Mouse (Mus musculus) midbrain, embryonic 12.5 days (tissue): ENCODE measurements around the gene Zfp609. TPM values are rescaled to one million over a fixed set of nuclear protein-coding genes. Genes with fewer than 3 reads are reported as not detected.

ENCODE experiments used
- ATAC-seq: fragments of 200-750 bp; cut with Nextera tagmentation; 2 replicates; pipeline ENCODE4 v1.8.0; 2017; ENCODE audit warnings: low read depth, moderate TSS enrichment, moderate library complexity; ENCODE audit not compliant: low FRiP score
- H3K27ac ChIP-seq: fragments of 300-500 bp; sonication (generic); replicated peaks from 2 replicates; pipeline ENCODE4 v1.5.1; 2016; ENCODE audit warnings: mild to moderate bottlenecking
- H3K27me3 ChIP-seq: fragments of 300-500 bp; sonication (generic); 2 replicates; pipeline ENCODE4 v1.6.1; 2016; ENCODE audit warnings: mild to moderate bottlenecking
- H3K36me3 ChIP-seq: fragments of 300-500 bp; sonication (generic); 2 replicates; pipeline ENCODE4 v1.6.1; 2016
- H3K4me1 ChIP-seq: fragments of 300-500 bp; sonication (generic); 2 replicates; pipeline ENCODE4 v1.6.1; 2016
- H3K4me2 ChIP-seq: fragments of 300-500 bp; sonication (generic); replicated peaks from 2 replicates; pipeline ENCODE4 v1.6.1; 2016; ENCODE audit warnings: mild to moderate bottlenecking, moderate library complexity
- H3K4me3 ChIP-seq: fragments of 300-500 bp; sonication (generic); 2 replicates; pipeline ENCODE4 v1.5.1; 2016; ENCODE audit warnings: mild to moderate bottlenecking
- H3K9ac ChIP-seq: fragments of 300-500 bp; sonication (generic); replicated peaks from 2 replicates; pipeline ENCODE4 v1.6.1; 2016; ENCODE audit warnings: mild to moderate bottlenecking, moderate library complexity
- H3K9me3 ChIP-seq: fragments of 300-500 bp; sonication (generic); 2 replicates; pipeline ENCODE4 v1.6.1; 2016; ENCODE audit warnings: mild to moderate bottlenecking
- WGBS: fragments of 180-500 bp; shearing (Covaris S2); methylation state at CpG from one replicate; pipeline ENCODE4 v1.1.7; 2016; 5-methylcytosine and 5-hydroxymethylcytosine counted together
- polyA plus RNA-seq: library from polyadenylated mRNA; unstranded; fragments of >200 nt; fragmentation: Nextera tagmentation; extraction: Ambion mirVana; gene quantifications from 2 replicates; pipeline ENCODE4 v1.2.1, GENCODE M21; 2016

Zfp609 gene
- polyA plus RNA-seq, 1 experiment from 2014 or later = 12.0 TPM

DNA sequence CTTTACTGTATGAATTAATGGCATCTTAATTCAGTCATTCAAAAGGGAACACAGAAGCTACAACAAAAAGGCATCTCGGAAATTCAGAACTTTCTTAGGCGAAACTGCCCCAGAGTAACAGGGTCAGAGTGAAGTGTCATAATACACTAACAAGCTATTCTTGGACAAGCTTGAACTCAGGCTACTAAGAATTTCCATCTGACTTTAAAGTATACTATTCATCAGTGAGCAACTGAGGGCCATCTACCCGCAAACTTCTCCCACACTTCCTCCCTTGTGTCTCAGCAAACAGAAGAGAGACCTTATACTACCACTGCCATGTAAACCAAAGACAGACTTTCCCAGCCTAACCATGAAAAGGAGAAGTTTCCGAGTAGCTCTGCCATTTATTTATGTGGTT lies 3.8 kb upstream of the Zfp609 start:
- no peak overlapping the region for H3K4me3 ChIP-seq
- H3K4me2 ChIP-seq = no peak overlapping the region
- ATAC-seq = no peak
- H3K36me3 ChIP-seq = no peaks in the 10 kb centered on the region
- no peak overlapping the region for H3K27ac ChIP-seq
- 47% methylated on average over 4 of the region's 4 CpGs for WGBS
- no peak overlapping the region for H3K9ac ChIP-seq
- H3K4me1 ChIP-seq = peaks cover 55% of the 10 kb centered on the region
- 0 out of 2 replicates have a peak, but pooled peaks cover 5% of the 10 kb centered on the region for H3K27me3 ChIP-seq
- no peaks in the 10 kb centered on the region for H3K9me3 ChIP-seq

DNA sequence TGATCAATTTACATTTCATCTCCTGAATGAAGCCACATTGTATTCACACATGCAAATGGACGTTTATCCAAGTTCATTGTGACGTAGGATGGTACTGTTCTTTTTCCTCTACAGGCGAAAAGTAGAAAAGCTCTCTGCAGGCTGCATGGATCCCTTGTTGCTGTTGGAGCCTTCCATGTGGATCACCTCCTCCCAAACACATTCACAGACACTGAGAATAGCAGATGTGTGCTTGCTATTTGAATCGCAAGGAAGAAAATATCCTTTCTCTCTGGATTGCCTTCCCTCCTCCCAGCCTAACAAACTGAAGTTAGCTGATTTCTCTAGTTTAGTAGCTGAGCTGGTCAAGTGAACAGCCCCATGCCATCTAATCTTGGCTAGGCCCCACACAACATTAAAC lies 2.9 kb upstream of the Zfp609 start:
- H3K4me1 ChIP-seq = peaks cover 60% of the 10 kb centered on the region

DNA sequence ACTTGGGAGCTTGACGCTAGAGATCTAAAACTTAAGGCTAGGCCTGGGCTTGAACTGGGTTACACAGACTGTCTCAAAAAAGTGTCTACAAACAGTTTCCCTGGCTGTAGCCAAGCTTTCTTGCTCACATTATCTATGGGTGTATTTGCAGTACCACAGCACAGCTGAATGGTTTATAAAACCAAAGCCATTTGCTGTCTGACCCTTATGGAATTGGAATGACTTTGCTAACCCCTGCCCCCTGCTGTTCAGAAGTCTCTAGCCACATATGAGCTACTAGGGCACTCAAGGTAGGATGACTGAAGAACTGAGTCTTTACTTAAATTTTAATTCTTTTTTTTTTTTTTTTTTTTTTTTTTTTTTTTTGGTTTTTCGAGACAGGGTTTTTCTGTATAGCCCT lies 2.0 kb upstream of the Zfp609 start:
- Histone ChIP-seq H3K27ac (no peak overlapping the region), H3K4me1 (peaks cover 58% of the 10 kb centered on the region), H3K4me2 (no peak overlapping the region), H3K27me3 (0 out of 2 replicates have a peak, but pooled peaks cover 5% of the 10 kb centered on the region), H3K9me3 (no peaks in the 10 kb centered on the region), H3K4me3 (no peak overlapping the region), H3K9ac (no peak overlapping the region), H3K36me3 (no peaks in the 10 kb centered on the region)
- WGBS = 91% methylated on average over 1 of the region's 2 CpGs
- ATAC-seq = no peak

More for the DNA sequence above, 2.9 kb upstream of the Zfp609 start:
- H3K36me3 ChIP-seq = no peaks in the 10 kb centered on the region
- H3K9ac ChIP-seq = no peak overlapping the region
- H3K27ac ChIP-seq = no peak overlapping the region
- H3K9me3 ChIP-seq = no peaks in the 10 kb centered on the region
- ATAC-seq = no peak
- 0 out of 2 replicates have a peak, but pooled peaks cover 5% of the 10 kb centered on the region for H3K27me3 ChIP-seq
- 63% methylated on average over 4 of the region's 4 CpGs for WGBS
- no peak overlapping the region for H3K4me2 ChIP-seq
- no peak overlapping the region for H3K4me3 ChIP-seq

DNA sequence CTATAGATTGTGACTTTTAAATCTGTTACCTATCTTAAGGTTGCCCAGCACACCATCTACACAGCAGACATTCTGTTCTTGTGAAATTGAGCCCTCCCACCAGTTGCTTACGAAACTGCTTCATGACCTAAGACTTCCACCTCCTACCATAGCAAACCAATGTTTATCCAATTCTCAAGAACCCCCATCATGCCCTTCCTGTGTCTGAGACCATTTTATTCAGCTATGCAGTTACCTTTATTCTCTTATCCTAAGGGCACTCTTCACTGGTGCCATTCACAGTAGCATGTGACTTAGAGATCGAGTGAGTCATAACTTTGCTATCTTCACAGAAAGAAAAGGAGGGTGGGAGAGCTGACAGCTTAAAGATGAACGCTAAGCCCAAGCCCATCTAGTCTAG lies 1.1 kb upstream of the Zfp609 start:
- Histone ChIP-seq H3K4me2 (peak overlapping the region; percentile 75), H3K27ac (no peak overlapping the region), H3K4me1 (peaks cover 62% of the 10 kb centered on the region), H3K27me3 (0 out of 2 replicates have a peak, but pooled peaks cover 5% of the 10 kb centered on the region), H3K36me3 (no peaks in the 10 kb centered on the region), H3K9me3 (no peaks in the 10 kb centered on the region), H3K9ac (no peak overlapping the region), H3K4me3 (no peak overlapping the region)
- no peak for ATAC-seq
- WGBS = 54% methylated on average over 3 of the region's 3 CpGs

DNA sequence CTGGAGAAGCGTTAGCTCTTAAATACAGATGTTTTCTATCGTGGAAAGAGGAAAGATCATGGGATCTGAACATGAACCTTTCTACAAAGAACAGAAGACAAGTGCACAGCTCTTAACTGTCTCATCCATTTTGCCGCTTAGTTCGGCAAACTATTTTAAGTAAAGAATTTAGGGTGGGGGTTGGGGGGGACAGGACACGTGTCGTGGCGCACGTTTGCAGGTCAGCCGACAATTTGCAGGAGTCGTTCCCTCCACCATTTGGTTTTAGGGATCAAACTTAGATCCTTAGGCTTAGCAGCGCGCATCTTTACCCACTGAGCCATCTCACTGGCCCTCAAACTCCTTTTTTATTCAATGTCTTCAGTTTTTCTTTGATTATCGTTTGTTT lies 646 bp upstream of the Zfp609 start:
- Histone ChIP-seq H3K27ac (peak overlapping the region; percentile 98; the same call in 1 of the 2 replicates), H3K4me1 (peaks cover 60% of the 10 kb centered on the region), H3K9me3 (no peaks in the 10 kb centered on the region), H3K4me3 (peak overlapping the region; percentile 93), H3K36me3 (no peaks in the 10 kb centered on the region), H3K4me2 (peak overlapping the region; percentile 75), H3K9ac (peak overlapping the region; percentile 58), H3K27me3 (0 out of 2 replicates have a peak, but pooled peaks cover 5% of the 10 kb centered on the region)
- 2% methylated on average over 13 of the region's 13 CpGs for WGBS
- no peak for ATAC-seq

DNA sequence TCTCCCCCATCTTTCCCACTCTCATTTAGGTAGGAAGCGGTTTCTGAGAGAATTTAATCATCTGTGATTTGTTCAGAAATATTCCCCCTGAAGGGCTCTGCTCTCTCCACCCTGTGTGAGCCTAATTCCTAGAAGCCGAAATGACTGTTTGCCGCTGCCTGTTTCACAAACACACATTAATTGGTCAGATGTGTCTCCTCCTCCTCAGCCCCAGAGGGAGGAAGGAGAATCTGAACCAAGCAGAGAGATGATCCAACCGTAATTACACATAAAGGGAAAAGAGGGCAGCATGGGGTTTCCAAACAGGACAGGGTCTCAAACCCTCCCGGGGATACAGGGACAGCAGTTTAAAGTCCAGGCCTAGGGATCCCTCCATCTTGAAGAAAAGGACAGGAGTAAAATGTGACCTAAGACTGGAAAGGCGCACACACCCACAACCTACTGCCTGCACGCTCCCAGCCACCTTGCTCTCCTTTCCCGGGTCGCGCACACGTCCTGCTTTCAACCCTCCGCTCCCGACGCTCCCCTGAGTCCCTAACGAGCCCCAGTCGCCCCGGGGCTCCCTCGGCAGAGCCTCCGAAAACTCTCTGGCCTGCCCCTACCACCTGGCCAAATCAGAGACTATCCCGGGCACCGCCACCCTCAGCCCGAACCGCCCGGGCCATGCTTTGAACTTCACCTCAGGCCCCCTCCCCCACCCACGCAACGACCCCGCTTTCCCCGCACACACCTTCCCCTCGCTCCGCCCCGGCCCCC lies 598 bp downstream of the Zfp609 start:
- no peaks in the 10 kb centered on the region for H3K9me3 ChIP-seq
- ATAC-seq = peak; percentile 54
- H3K4me3 ChIP-seq = peak overlapping the region; percentile 93
- peak overlapping the region; percentile 75 for H3K4me2 ChIP-seq
- H3K27me3 ChIP-seq = 0 out of 2 replicates have a peak, but pooled peaks cover 5% of the 10 kb centered on the region
- H3K36me3 ChIP-seq = no peaks in the 10 kb centered on the region
- peak overlapping the region; percentile 98 for H3K9ac ChIP-seq
- peaks cover 57% of the 10 kb centered on the region for H3K4me1 ChIP-seq
- under 1% methylated on average over 30 of the region's 31 CpGs for WGBS
- H3K27ac ChIP-seq = peak overlapping the region; percentile 98

DNA sequence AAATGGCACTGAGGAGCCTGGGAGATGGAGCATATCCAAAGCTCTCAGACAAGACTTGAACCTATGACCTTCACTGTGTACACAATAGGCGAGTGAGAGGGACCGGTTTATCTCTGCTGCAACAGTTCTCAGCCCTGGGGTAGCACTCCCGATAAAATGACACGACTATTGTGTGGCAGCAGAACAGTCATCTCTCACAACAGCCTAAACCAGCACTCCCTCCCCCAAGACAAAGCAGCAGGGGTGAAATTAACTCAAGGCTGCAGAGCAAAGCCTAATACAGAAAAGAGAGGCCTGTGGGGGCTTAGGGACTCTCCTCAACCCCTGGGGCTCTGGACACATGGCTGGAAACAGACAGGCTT lies 1.2 kb downstream of the Zfp609 start:
- Histone ChIP-seq H3K4me3 (peak overlapping the region; percentile 93), H3K4me2 (peak overlapping the region; percentile 75), H3K9ac (peak overlapping the region; percentile 98), H3K27me3 (0 out of 2 replicates have a peak, but pooled peaks cover 5% of the 10 kb centered on the region), H3K36me3 (no peaks in the 10 kb centered on the region), H3K9me3 (no peaks in the 10 kb centered on the region), H3K4me1 (peaks cover 52% of the 10 kb centered on the region), H3K27ac (peak overlapping the region; percentile 98)
- peak; percentile 59 for ATAC-seq
- WGBS = 2% methylated on average over 4 of the region's 4 CpGs

DNA sequence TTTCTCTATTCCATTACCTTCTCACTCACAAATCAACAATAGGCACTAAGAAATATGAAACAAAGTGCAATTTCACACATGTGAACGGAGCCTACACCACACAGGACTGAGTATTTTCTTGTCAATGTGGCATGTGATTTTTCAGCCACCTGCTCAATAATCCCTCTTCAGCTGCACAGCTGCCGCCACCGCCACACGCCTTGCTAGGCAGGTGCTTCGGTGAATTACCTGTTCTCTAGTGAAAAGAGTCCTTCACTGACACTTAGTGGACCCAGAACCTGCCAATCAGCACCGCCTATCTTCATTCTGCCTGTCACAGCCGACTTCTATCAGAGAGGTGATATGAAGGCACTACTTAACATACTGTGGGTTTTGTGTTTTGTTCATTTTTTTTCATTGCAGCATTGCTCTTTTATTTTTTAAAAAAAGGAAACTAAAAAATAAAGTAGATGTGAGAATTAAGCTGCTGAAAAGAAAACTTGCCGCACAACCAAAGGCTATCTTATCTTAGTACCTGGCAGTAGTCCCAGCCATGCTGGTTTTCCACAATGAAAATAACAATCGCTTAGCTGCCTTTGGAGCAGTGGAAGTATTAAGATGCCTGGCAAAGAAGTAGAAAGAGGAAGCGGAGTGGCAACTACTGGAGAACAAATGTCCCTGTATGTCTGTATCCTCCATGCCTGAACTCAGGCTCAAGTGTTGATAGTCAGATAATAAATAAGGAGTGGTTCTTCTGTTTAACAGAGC lies 3.5 kb downstream of the Zfp609 start:
- H3K4me3 ChIP-seq = no peak overlapping the region
- no peak for ATAC-seq
- H3K27ac ChIP-seq = peak overlapping the region; percentile 21; the same call in 1 of the 2 replicates
- 0 out of 2 replicates have a peak overlapping the region, but pooled peaks have one; percentile 11 for H3K9ac ChIP-seq
- H3K4me1 ChIP-seq = peaks cover 52% of the 10 kb centered on the region
- peak overlapping the region; percentile 6 for H3K4me2 ChIP-seq
- 0 out of 2 replicates have a peak, but pooled peaks cover 5% of the 10 kb centered on the region for H3K27me3 ChIP-seq
- H3K9me3 ChIP-seq = no peaks in the 10 kb centered on the region
- no peaks in the 10 kb centered on the region for H3K36me3 ChIP-seq
- WGBS = 56% methylated on average over 10 of the region's 10 CpGs

DNA sequence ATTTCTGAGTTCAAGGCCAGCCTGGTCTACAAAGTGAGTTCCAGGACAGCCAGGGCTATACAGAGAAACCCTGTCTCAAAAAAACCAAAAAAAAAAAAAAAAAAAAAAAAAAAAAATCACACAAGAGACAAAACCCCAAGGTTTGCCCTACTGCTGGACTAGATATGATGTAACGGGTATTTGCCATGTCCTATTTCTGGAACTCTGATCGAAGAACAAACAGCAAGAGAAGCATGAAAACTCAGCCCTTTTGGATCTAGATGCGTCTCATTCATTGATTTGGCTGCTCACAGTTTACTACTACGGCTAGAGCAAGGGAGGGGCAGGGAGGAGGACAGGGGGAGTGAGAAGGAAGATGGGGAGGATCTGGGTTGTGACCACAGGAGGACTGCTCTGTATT lies 5.4 kb downstream of the Zfp609 start:
- Histone ChIP-seq H3K36me3 (no peaks in the 10 kb centered on the region; the same call in 1 of the 2 replicates), H3K4me3 (no peak overlapping the region), H3K27me3 (no peaks in the 10 kb centered on the region), H3K4me1 (peaks cover 55% of the 10 kb centered on the region), H3K27ac (no peak overlapping the region), H3K4me2 (no peak overlapping the region), H3K9me3 (no peaks in the 10 kb centered on the region), H3K9ac (no peak overlapping the region)
- WGBS = 88% methylated on average over 4 of the region's 4 CpGs
- ATAC-seq = no peak

DNA sequence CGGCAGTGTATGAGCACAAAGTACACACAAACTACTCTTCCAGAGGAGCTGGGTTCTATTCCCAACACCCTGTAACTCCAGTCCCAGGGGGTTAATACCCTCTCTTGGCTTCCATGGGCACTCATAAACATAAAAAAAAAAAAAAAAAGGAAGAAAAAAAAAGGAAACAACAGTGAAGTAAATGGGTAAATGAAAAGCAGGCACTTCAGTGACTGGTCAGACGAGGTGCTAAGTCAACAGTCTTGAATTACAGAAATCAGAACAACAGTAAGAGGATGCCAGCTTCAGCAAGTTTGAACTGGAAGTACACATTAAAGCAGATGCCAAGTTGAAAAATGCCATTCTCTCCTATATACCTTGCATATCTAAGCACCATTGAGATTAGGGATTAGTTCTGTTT lies 7.1 kb downstream of the Zfp609 start:
- Histone ChIP-seq H3K9me3 (peaks cover 3% of the 10 kb centered on the region), H3K36me3 (peaks cover 5% of the 10 kb centered on the region), H3K4me2 (no peak overlapping the region), H3K27ac (no peak overlapping the region), H3K4me1 (peaks cover 45% of the 10 kb centered on the region), H3K4me3 (no peak overlapping the region), H3K9ac (no peak overlapping the region), H3K27me3 (no peaks in the 10 kb centered on the region)
- WGBS = 74% methylated on average over 2 of the region's 2 CpGs
- ATAC-seq = no peak

DNA sequence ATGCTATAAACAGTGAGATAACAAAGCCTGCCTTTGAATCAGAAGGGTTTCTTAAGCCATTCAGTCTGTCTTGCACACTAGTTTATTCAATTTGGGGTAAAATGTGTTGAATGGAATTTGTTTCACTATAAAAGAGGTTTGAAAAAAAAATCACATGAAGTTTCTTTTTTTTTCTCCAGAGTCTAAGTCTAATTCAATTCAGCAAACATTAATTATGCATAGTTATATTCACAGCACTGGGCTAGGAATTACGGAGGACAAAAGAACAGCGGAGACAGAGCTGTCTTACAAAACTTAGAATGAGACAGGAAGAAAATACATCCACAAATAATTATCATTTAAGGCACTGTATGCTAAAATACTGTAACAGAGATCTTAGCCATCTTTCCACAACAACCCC lies 9.0 kb downstream of the Zfp609 start:
- Histone ChIP-seq H3K4me2 (no peak overlapping the region), H3K36me3 (peaks cover 14% of the 10 kb centered on the region), H3K4me1 (peaks cover 28% of the 10 kb centered on the region), H3K9me3 (peaks cover 3% of the 10 kb centered on the region), H3K27ac (peak overlapping the region; percentile 61), H3K9ac (no peak overlapping the region), H3K4me3 (no peak overlapping the region), H3K27me3 (no peaks in the 10 kb centered on the region)
- WGBS = 28% methylated on average over 2 of the region's 2 CpGs
- ATAC-seq = no peak

DNA sequence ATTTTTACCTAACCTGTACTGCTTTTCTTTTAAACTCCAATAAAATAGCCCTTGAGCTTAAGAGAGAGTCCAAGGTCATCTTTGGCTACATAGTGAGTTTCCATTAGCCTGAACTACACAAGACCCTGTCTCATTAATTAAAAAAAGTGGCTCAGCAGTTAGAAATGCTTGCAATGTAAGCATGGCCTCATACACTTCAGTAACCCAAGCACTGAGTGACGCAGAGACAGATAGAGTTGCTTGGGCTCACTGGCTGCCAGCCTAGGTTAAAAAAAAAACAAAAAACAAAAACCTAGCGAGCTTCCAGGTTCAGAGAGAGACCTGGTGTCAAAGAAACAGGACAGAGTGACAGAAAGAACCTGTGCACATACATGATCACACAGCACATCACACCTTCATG lies 14.5 kb downstream of the Zfp609 start:
- no peak for ATAC-seq
- Histone ChIP-seq H3K27me3 (no peaks in the 10 kb centered on the region), H3K4me3 (no peak overlapping the region), H3K4me2 (no peak overlapping the region), H3K4me1 (peaks cover 3% of the 10 kb centered on the region; the same call in 1 of the 2 replicates), H3K27ac (no peak overlapping the region), H3K9me3 (peaks cover 3% of the 10 kb centered on the region), H3K36me3 (peaks cover 14% of the 10 kb centered on the region), H3K9ac (no peak overlapping the region)
- WGBS = 70% methylated on average over 2 of the region's 2 CpGs
